Mouse (Mus musculus): ENCODE results near the gene Auts2.

Auts2 gene

GRCm38 (mm10) chr5:132445213-132445954, 97.8 kb downstream of the Auts2 start:
- no peak for DNase-seq

GRCm38 (mm10) chr5:132442948-132443347, 100.2 kb downstream of the Auts2 start:
- DNase-seq = no peak

GRCm38 (mm10) chr5:132438414-132438813, 104.7 kb downstream of the Auts2 start:
- DNase-seq = peak in 1 of 2 experiments; percentile 13

- DNase-seq = peak; percentile 33 to 60
Observed at GRCm38 (mm10) chr5:132437994-132438393, 105.2 kb downstream of the Auts2 start.

GRCm38 (mm10) chr5:132437478-132437877, 105.7 kb downstream of the Auts2 start:
- DNase-seq = no peak

- DNase-seq = peak in 1 of 2 experiments; percentile 12
Observed at GRCm38 (mm10) chr5:132436901-132437300, 106.2 kb downstream of the Auts2 start.

GRCm38 (mm10) chr5:132436473-132436872, 106.7 kb downstream of the Auts2 start:
- DNase-seq = no peak

- DNase-seq = no peak
Observed at GRCm38 (mm10) chr5:132435401-132435800, 107.7 kb downstream of the Auts2 start.

GRCm38 (mm10) chr5:132433377-132434115, 109.6 kb downstream of the Auts2 start:
- DNase-seq = no peak

GRCm38 (mm10) chr5:132429363-132429762, 113.8 kb downstream of the Auts2 start:
- DNase-seq = no peak

- DNase-seq = peak in 1 of 2 experiments; percentile 12
Observed at GRCm38 (mm10) chr5:132426342-132426741, 116.8 kb downstream of the Auts2 start.

GRCm38 (mm10) chr5:132425792-132426309, 117.3 kb downstream of the Auts2 start:
- DNase-seq = no peak

GRCm38 (mm10) chr5:132410338-132410852, 132.7 kb downstream of the Auts2 start:
- DNase-seq = no peak

- DNase-seq = no peak
Observed at GRCm38 (mm10) chr5:132408892-132409575, 134.1 kb downstream of the Auts2 start.

GRCm38 (mm10) chr5:132400556-132400955, 142.6 kb downstream of the Auts2 start:
- DNase-seq = no peak

- DNase-seq = no peak
Observed at GRCm38 (mm10) chr5:132399486-132399885, 143.7 kb downstream of the Auts2 start.

GRCm38 (mm10) chr5:132395922-132396321, 147.2 kb downstream of the Auts2 start:
- no peak for DNase-seq

GRCm38 (mm10) chr5:132394800-132395575, 148.2 kb downstream of the Auts2 start:
- peak in 1 of 2 experiments; percentile 16 for DNase-seq

GRCm38 (mm10) chr5:132391831-132392763, 151.0 kb downstream of the Auts2 start:
- peak in 1 of 2 experiments; percentile 21 for DNase-seq

- DNase-seq = no peak
Observed at GRCm38 (mm10) chr5:132388746-132389145, 154.4 kb downstream of the Auts2 start.
